Mouse (Mus musculus) layer of hippocampus, adult 2 months (tissue): ENCODE results near the gene Wfikkn2. TPM values are rescaled to one million over a fixed set of nuclear protein-coding genes. Genes with fewer than 3 reads are reported as not detected.
"Not testable (repeated sequence)": the region's sequence is repeated elsewhere in the genome, so short reads cannot be mapped to it uniquely, and the experiment has no call there.

ENCODE experiments used
- DNase-seq, 2 experiments: peaks; one replicate each; pipeline ENCODE4 v3.0.0; 2022; ENCODE audit warnings: low spot score in 2 of 2
- H3K27ac ChIP-seq: fragments of 200-600 bp; 2 replicates; pipeline ENCODE4 v1.8.1; 2022
- H3K4me3 ChIP-seq: fragments of 200-600 bp; 2 replicates; pipeline ENCODE4 v1.8.1; 2022; ENCODE audit warnings: mild to moderate bottlenecking
- CTCF ChIP-seq: fragments of 200-600 bp; conservative IDR thresholded peaks from 2 replicates; pipeline ENCODE4 v1.8.1; 2022; ENCODE audit warnings: antibody characterized with exemption, mild to moderate bottlenecking, moderate library complexity
- total RNA-seq, 2 experiments: library from RNA; stranded (reverse); gene quantifications; 2 replicates each; pipeline ENCODE4 v1.2.3; 2021

Gene Wfikkn2
- total RNA-seq, 2 experiments from 2014 or later = 0.49 to 0.72 TPM

- DNase-seq = no peak
- H3K27ac ChIP-seq = no peak overlapping the region
- no peak for TF ChIP-seq CTCF
These were observed 29.4 kb upstream of the Wfikkn2 start for GRCm38 (mm10) chr11:94275226-94275625.

GRCm38 (mm10) chr11:94274206-94274867 lies 28.5 kb upstream of the Wfikkn2 start:
- H3K4me3 ChIP-seq = no peak overlapping the region

More at GRCm38 (mm10) chr11:94275226-94275625, 29.4 kb upstream of the Wfikkn2 start:
- no peak overlapping the region for H3K4me3 ChIP-seq

GRCm38 (mm10) chr11:94272960-94273927 lies 27.4 kb upstream of the Wfikkn2 start:
- no peak for TF ChIP-seq CTCF
- DNase-seq = no peak
- Histone ChIP-seq H3K27ac (no peak overlapping the region), H3K4me3 (no peak overlapping the region)

More at GRCm38 (mm10) chr11:94274206-94274867, 28.5 kb upstream of the Wfikkn2 start:
- no peak overlapping the region for H3K27ac ChIP-seq
- DNase-seq = no peak
- no peak for TF ChIP-seq CTCF

GRCm38 (mm10) chr11:94271015-94271414 lies 25.2 kb upstream of the Wfikkn2 start:
- TF ChIP-seq CTCF = no peak
- no peak overlapping the region for H3K4me3 ChIP-seq
- DNase-seq = no peak
- H3K27ac ChIP-seq = no peak overlapping the region

- H3K4me3 ChIP-seq = no peak overlapping the region
- TF ChIP-seq CTCF = no peak
- no peak overlapping the region for H3K27ac ChIP-seq
- DNase-seq = no peak
These were observed 24.1 kb upstream of the Wfikkn2 start for GRCm38 (mm10) chr11:94269906-94270305.

- TF ChIP-seq CTCF = no peak
- H3K4me3 ChIP-seq = no peak overlapping the region
- H3K27ac ChIP-seq = no peak overlapping the region
- no peak for DNase-seq
These were observed 23.0 kb upstream of the Wfikkn2 start for GRCm38 (mm10) chr11:94268761-94269160.

GRCm38 (mm10) chr11:94266155-94266554 lies 20.4 kb upstream of the Wfikkn2 start:
- H3K27ac ChIP-seq, DNase-seq, H3K4me3 ChIP-seq: not testable (repeated sequence)

GRCm38 (mm10) chr11:94265134-94265785 lies 19.5 kb upstream of the Wfikkn2 start:
- H3K27ac ChIP-seq = peak overlapping the region; percentile 82
- DNase-seq = peak; percentile 49 to 56
- peak; percentile 69 for TF ChIP-seq CTCF
- peak overlapping the region; percentile 53 for H3K4me3 ChIP-seq

GRCm38 (mm10) chr11:94261585-94262370 lies 16.0 kb upstream of the Wfikkn2 start:
- Histone ChIP-seq H3K4me3 (no peak overlapping the region), H3K27ac (no peak overlapping the region)
- no peak for TF ChIP-seq CTCF
- no peak for DNase-seq

- no peak for DNase-seq
- Histone ChIP-seq H3K4me3 (no peak overlapping the region), H3K27ac (no peak overlapping the region)
- TF ChIP-seq CTCF = no peak
These were observed 14.0 kb upstream of the Wfikkn2 start for GRCm38 (mm10) chr11:94259814-94260213.

GRCm38 (mm10) chr11:94257987-94258386 lies 12.2 kb upstream of the Wfikkn2 start:
- Histone ChIP-seq H3K27ac (no peak overlapping the region), H3K4me3 (no peak overlapping the region)
- no peak for DNase-seq
- no peak for TF ChIP-seq CTCF

- Histone ChIP-seq H3K4me3 (no peak overlapping the region), H3K27ac (no peak overlapping the region)
- no peak for TF ChIP-seq CTCF
- no peak for DNase-seq
These were observed 9.9 kb upstream of the Wfikkn2 start for GRCm38 (mm10) chr11:94255733-94256132.

- no peak overlapping the region for H3K4me3 ChIP-seq
- DNase-seq = no peak
- H3K27ac ChIP-seq = no peak overlapping the region
- no peak for TF ChIP-seq CTCF
These were observed 7.9 kb upstream of the Wfikkn2 start for GRCm38 (mm10) chr11:94253691-94254090.
